Mouse (Mus musculus) midbrain, embryonic 14.5 days (tissue): ENCODE measurements around the gene Ccdc182. TPM values are rescaled to one million over a fixed set of nuclear protein-coding genes. Genes with fewer than 3 reads are reported as not detected.

ENCODE experiments used
- ATAC-seq: fragments of 200-750 bp; cut with Nextera tagmentation; 2 replicates; pipeline ENCODE4 v1.8.0; 2017; ENCODE audit warnings: moderate number of reproducible peaks, moderate library complexity; ENCODE audit not compliant: low FRiP score, low TSS enrichment
- DNase-seq: peaks from one replicate; pipeline ENCODE4 v3.0.0-alpha.2; 2015
- H3K27ac ChIP-seq: fragments of 300-500 bp; sonication (generic); replicated peaks from 2 replicates; pipeline ENCODE4 v1.5.1; 2014; ENCODE audit warnings: mild to moderate bottlenecking, low read depth, low read length, moderate library complexity
- H3K27me3 ChIP-seq: fragments of 300-500 bp; sonication (generic); 2 replicates; pipeline ENCODE4 v1.6.1; 2014; ENCODE audit warnings: low read length, control low read depth, mixed read lengths; ENCODE audit not compliant: control insufficient read depth, insufficient read depth
- H3K36me3 ChIP-seq: fragments of 300-500 bp; sonication (generic); 2 replicates; pipeline ENCODE4 v1.6.1; 2014; ENCODE audit warnings: low read length, control low read depth; ENCODE audit not compliant: control insufficient read depth, insufficient read depth
- H3K4me1 ChIP-seq: fragments of 300-500 bp; sonication (generic); 2 replicates; pipeline ENCODE4 v1.6.1; 2014; ENCODE audit warnings: mild to moderate bottlenecking, antibody characterized with exemption, low read length, control low read depth; ENCODE audit not compliant: control insufficient read depth, insufficient read depth
- H3K4me2 ChIP-seq: fragments of 300-500 bp; sonication (generic); 2 replicates; pipeline ENCODE4 v1.6.1; 2014; ENCODE audit warnings: mild to moderate bottlenecking, low read length, moderate library complexity
- H3K4me3 ChIP-seq: fragments of 300-500 bp; sonication (generic); replicated peaks from 2 replicates; pipeline ENCODE4 v1.5.1; 2014; ENCODE audit warnings: low read depth, low read length
- H3K9ac ChIP-seq: fragments of 300-500 bp; sonication (generic); replicated peaks from 2 replicates; pipeline ENCODE4 v1.6.1; 2014; ENCODE audit warnings: mild to moderate bottlenecking, low read length, moderate library complexity
- H3K9me3 ChIP-seq: fragments of 300-500 bp; sonication (generic); 2 replicates; pipeline ENCODE4 v1.6.1; 2016; ENCODE audit warnings: low read length, control low read depth, mixed read lengths; ENCODE audit not compliant: control insufficient read depth
- WGBS: fragments of 180-500 bp; shearing (Covaris S2); extraction: QIAGEN DNeasy Blood & Tissue Kit; methylation state at CpG from one replicate; pipeline ENCODE4 v1.1.7; 2014; 5-methylcytosine and 5-hydroxymethylcytosine counted together
- polyA plus RNA-seq: library from polyadenylated mRNA; unstranded; fragments of >200 nt; fragmentation: Nextera tagmentation; extraction: Ambion mirVana; gene quantifications from 2 replicates; pipeline ENCODE4 v1.2.1, GENCODE M21; 2014

Gene Ccdc182
- polyA plus RNA-seq, 1 experiment from 2014 or later, result 0.59 TPM

- ATAC-seq, result no peak
- Histone ChIP-seq H3K4me3 (no peak overlapping the region), H3K9me3 (no peaks in the 10 kb centered on the region), H3K36me3 (no peaks in the 10 kb centered on the region), H3K4me1 (peaks cover 23% of the 10 kb centered on the region), H3K27me3 (no peaks in the 10 kb centered on the region), H3K4me2 (no peak overlapping the region), H3K27ac (no peak overlapping the region), H3K9ac (no peak overlapping the region)
- 93% methylated on average over 6 of the region's 6 CpGs for WGBS
- no peak for DNase-seq
Observed at GRCm38 (mm10) chr11:88305759-88306158, 11.9 kb downstream of the Ccdc182 start.

- no peak overlapping the region for H3K4me2 ChIP-seq
- no peak for DNase-seq
- no peak overlapping the region for H3K9ac ChIP-seq
- WGBS, result 82% methylated on average over 14 of the region's 14 CpGs
- no peaks in the 10 kb centered on the region for H3K27me3 ChIP-seq
- H3K4me1 ChIP-seq, result peaks cover 29% of the 10 kb centered on the region
- H3K9me3 ChIP-seq, result no peaks in the 10 kb centered on the region
- H3K4me3 ChIP-seq, result no peak overlapping the region
- no peaks in the 10 kb centered on the region for H3K36me3 ChIP-seq
- no peak for ATAC-seq
- no peak overlapping the region for H3K27ac ChIP-seq
Observed at GRCm38 (mm10) chr11:88307616-88308543, 14.0 kb downstream of the Ccdc182 start.

- Histone ChIP-seq H3K4me1 (peaks cover 36% of the 10 kb centered on the region), H3K36me3 (no peaks in the 10 kb centered on the region), H3K27me3 (no peaks in the 10 kb centered on the region), H3K27ac (peak overlapping the region; percentile 67), H3K9me3 (no peaks in the 10 kb centered on the region), H3K4me3 (no peak overlapping the region), H3K9ac (no peak overlapping the region), H3K4me2 (no peak overlapping the region)
- DNase-seq, result peak; percentile 72
- WGBS, result 11% methylated on average over 10 of the region's 10 CpGs
- ATAC-seq, result peak; percentile 43; the same call in 1 of the 2 replicates
Observed at GRCm38 (mm10) chr11:88309059-88309700, 15.3 kb downstream of the Ccdc182 start.

GRCm38 (mm10) chr11:88310773-88311172 is 16.9 kb downstream of the Ccdc182 start:
- H3K9me3 ChIP-seq, result no peaks in the 10 kb centered on the region
- H3K4me1 ChIP-seq, result peaks cover 37% of the 10 kb centered on the region
- no peak overlapping the region for H3K4me3 ChIP-seq
- H3K4me2 ChIP-seq, result no peak overlapping the region
- WGBS, result 67% methylated on average over 6 of the region's 6 CpGs
- peak overlapping the region; percentile 52; the same call in 1 of the 2 replicates for H3K27ac ChIP-seq
- H3K27me3 ChIP-seq, result no peaks in the 10 kb centered on the region
- no peaks in the 10 kb centered on the region for H3K36me3 ChIP-seq
- DNase-seq (no peak), ATAC-seq (no peak)
- H3K9ac ChIP-seq, result no peak overlapping the region

GRCm38 (mm10) chr11:88311606-88312005 is 17.7 kb downstream of the Ccdc182 start:
- H3K4me2 ChIP-seq, result no peak overlapping the region
- H3K36me3 ChIP-seq, result no peaks in the 10 kb centered on the region
- no peak overlapping the region for H3K9ac ChIP-seq
- ATAC-seq, result no peak
- peaks cover 37% of the 10 kb centered on the region for H3K4me1 ChIP-seq
- no peak for DNase-seq
- H3K27me3 ChIP-seq, result no peaks in the 10 kb centered on the region
- 59% methylated on average over 7 of the region's 7 CpGs for WGBS
- no peak overlapping the region for H3K27ac ChIP-seq
- no peak overlapping the region for H3K4me3 ChIP-seq
- no peaks in the 10 kb centered on the region for H3K9me3 ChIP-seq

GRCm38 (mm10) chr11:88313512-88313911 is 19.7 kb downstream of the Ccdc182 start:
- no peak for DNase-seq
- Histone ChIP-seq H3K4me1 (peaks cover 44% of the 10 kb centered on the region), H3K9me3 (no peaks in the 10 kb centered on the region), H3K36me3 (no peaks in the 10 kb centered on the region), H3K27me3 (no peaks in the 10 kb centered on the region), H3K27ac (no peak overlapping the region), H3K4me2 (no peak overlapping the region), H3K9ac (no peak overlapping the region), H3K4me3 (no peak overlapping the region)
- 23% methylated on average over 8 of the region's 8 CpGs for WGBS
- ATAC-seq, result no peak

GRCm38 (mm10) chr11:88314471-88314870 is 20.6 kb downstream of the Ccdc182 start:
- no peak overlapping the region for H3K4me2 ChIP-seq
- DNase-seq, result no peak
- WGBS, result 66% methylated on average over 6 of the region's 6 CpGs
- no peak for ATAC-seq
- H3K9me3 ChIP-seq, result no peaks in the 10 kb centered on the region
- H3K36me3 ChIP-seq, result no peaks in the 10 kb centered on the region
- no peaks in the 10 kb centered on the region for H3K27me3 ChIP-seq
- no peak overlapping the region for H3K27ac ChIP-seq
- H3K4me1 ChIP-seq, result peaks cover 36% of the 10 kb centered on the region
- H3K9ac ChIP-seq, result no peak overlapping the region
- H3K4me3 ChIP-seq, result no peak overlapping the region

- no peak overlapping the region for H3K27ac ChIP-seq
- no peak overlapping the region for H3K4me2 ChIP-seq
- H3K4me1 ChIP-seq, result peaks cover 30% of the 10 kb centered on the region
Observed at GRCm38 (mm10) chr11:88315393-88315792, 21.5 kb downstream of the Ccdc182 start.

More at GRCm38 (mm10) chr11:88315393-88315792, 21.5 kb downstream of the Ccdc182 start:
- Histone ChIP-seq H3K9me3 (no peaks in the 10 kb centered on the region), H3K9ac (no peak overlapping the region), H3K27me3 (no peaks in the 10 kb centered on the region), H3K36me3 (no peaks in the 10 kb centered on the region), H3K4me3 (no peak overlapping the region)
- DNase-seq, result no peak
- ATAC-seq, result no peak
- 91% methylated on average over 5 of the region's 5 CpGs for WGBS
